Mouse (Mus musculus) heart, embryonic 10.5 days (tissue): ENCODE data around the gene Ell. TPM values are rescaled to one million over a fixed set of nuclear protein-coding genes. Genes with fewer than 3 reads are reported as not detected.
A peak's percentile ranks its signal among the peaks of the same experiment; 100 is the strongest.

ENCODE experiments used
- DNase-seq: peaks from one replicate; pipeline ENCODE4 v3.0.0-alpha.2; 2017; ENCODE audit warnings: low spot score
- H3K27ac ChIP-seq: fragments of 300-500 bp; sonication (generic); 2 replicates; pipeline ENCODE4 v1.5.1; 2016; ENCODE audit warnings: mild to moderate bottlenecking
- H3K27me3 ChIP-seq: fragments of 300-500 bp; sonication (generic); 2 replicates; pipeline ENCODE4 v1.6.1; 2016; ENCODE audit warnings: mild to moderate bottlenecking; ENCODE audit not compliant: poor library complexity, insufficient read depth, severe bottlenecking
- H3K36me3 ChIP-seq: fragments of 300-500 bp; sonication (generic); 2 replicates; pipeline ENCODE4 v1.6.1; 2016; ENCODE audit warnings: mild to moderate bottlenecking, moderate library complexity
- H3K4me1 ChIP-seq: fragments of 300-500 bp; sonication (generic); 2 replicates; pipeline ENCODE4 v1.6.1; 2016; ENCODE audit warnings: mild to moderate bottlenecking
- H3K4me3 ChIP-seq: fragments of 300-500 bp; sonication (generic); 2 replicates; pipeline ENCODE4 v1.5.1; 2016; ENCODE audit warnings: mild to moderate bottlenecking, moderate library complexity
- H3K9me3 ChIP-seq: fragments of 300-500 bp; sonication (generic); 2 replicates; pipeline ENCODE4 v1.6.1; 2016; ENCODE audit warnings: mild to moderate bottlenecking, moderate library complexity
- WGBS: fragments of 180-500 bp; shearing (Covaris S2); methylation state at CpG from one replicate; pipeline ENCODE4 v1.1.7; 2016; 5-methylcytosine and 5-hydroxymethylcytosine counted together
- polyA plus RNA-seq: library from polyadenylated mRNA; unstranded; fragments of >200 nt; fragmentation: Nextera tagmentation; extraction: Ambion mirVana; gene quantifications from 2 replicates; pipeline ENCODE4 v1.2.1, GENCODE M21; 2016

Gene Ell
- polyA plus RNA-seq, 1 experiment from 2014 or later = 18.5 TPM

DNA sequence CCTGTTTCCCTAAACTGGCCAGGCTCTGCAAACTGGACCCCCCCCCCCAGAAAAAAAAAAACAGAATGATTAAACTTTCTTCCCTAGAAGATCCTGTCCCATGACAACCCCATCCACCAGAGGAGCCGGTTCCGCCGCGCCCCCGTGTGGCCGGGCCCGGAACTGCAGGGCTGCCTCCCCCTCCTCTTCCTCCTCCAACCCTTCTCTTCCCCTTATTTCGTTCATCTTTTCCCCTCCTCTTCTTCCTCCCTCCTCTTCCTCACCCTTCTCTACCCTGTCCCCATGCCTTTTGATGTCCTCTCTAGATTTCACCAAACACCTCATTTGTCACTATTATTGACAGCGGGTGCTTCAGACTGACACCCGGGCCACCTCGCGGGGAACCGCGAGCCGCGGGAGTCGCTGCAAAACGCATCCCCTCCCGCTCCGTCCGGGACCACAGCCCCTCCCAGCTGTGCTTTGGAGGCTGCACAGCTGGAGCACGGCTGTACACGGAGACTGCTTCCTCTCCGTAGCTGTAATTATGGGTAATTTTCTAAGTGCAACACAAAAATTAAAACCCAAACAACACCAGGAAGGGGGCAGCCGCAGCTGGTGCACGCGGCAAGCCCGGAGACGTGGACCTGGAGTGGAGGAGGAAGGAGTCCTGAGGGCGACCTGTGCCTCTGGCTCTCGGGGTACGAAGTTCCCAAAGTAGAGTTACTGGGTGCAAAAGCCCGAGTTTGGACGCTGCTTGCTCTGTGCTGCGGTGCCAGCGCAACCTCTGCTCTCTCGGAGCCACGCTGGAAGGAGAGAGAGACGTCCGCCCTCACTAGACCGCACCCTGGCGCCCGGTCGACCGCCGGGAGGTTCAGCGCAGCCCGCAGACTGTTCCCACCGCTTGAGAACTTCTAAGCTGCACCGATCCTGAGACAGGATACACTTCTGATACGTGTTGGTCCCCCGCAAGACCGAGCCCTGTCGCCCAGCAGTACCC, 71.8 kb downstream of the Ell start:
- Histone ChIP-seq H3K4me1 (peaks cover 62% of the 10 kb centered on the region), H3K36me3 (no peaks in the 10 kb centered on the region), H3K27me3 (no peaks in the 10 kb centered on the region), H3K4me3 (peak overlapping the region; percentile 83), H3K9me3 (no peaks in the 10 kb centered on the region), H3K27ac (peak overlapping the region; percentile 97)
- peak; percentile 92 for DNase-seq
- under 1% methylated on average over 54 of the region's 54 CpGs for WGBS

DNA sequence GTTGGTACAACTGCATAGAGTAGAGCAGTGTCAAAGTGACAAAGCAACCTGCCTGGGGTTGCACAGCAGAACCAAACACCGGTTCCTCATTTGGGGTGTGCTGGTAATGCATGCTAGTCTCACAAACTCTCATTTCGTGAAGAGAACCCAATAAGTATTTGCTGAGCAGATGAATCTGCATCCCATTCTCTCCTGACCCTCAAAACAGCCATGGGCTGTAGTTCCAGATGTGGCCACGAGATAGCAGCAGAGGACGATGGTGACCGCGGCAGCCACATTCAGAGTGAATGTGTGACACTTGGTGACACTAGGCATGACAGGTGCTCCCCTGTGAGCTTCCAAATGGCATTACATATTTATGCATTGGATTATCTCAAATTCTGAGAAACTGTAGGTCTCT, 72.6 kb downstream of the Ell start:
- Histone ChIP-seq H3K36me3 (no peaks in the 10 kb centered on the region), H3K27me3 (no peaks in the 10 kb centered on the region), H3K4me3 (peak overlapping the region; percentile 83), H3K9me3 (no peaks in the 10 kb centered on the region), H3K27ac (peak overlapping the region; percentile 97), H3K4me1 (peaks cover 62% of the 10 kb centered on the region)
- DNase-seq = peak; percentile 92
- 1% methylated on average over 6 of the region's 6 CpGs for WGBS

DNA sequence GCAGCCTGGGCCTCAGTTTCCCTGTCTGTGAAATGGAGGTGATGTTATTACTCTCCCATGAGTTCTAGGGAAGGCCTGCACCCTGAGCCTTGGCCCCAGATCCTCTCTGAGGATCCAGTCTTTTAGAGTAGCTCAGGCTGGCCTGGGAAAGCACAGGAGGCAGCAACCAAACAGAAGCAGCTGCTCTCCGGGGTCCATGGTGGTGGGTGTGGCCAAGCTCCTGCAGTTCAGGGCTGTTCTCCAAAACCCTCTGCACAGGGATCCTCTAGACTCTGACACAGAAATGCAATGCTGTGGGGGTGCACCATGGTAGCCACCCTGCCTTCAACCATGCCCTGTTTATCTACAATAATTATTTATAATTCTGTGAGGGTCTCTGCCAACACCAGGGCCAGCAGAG, 74.5 kb downstream of the Ell start:
- H3K27ac ChIP-seq = no peak overlapping the region
- WGBS = 25% methylated on average over 1 of the region's 1 CpGs
- H3K4me1 ChIP-seq = peaks cover 57% of the 10 kb centered on the region
- no peaks in the 10 kb centered on the region for H3K9me3 ChIP-seq
- peaks cover 5% of the 10 kb centered on the region; the same call in 1 of the 2 replicates for H3K27me3 ChIP-seq
- H3K36me3 ChIP-seq = no peaks in the 10 kb centered on the region
- DNase-seq = no peak
- no peak overlapping the region for H3K4me3 ChIP-seq

DNA sequence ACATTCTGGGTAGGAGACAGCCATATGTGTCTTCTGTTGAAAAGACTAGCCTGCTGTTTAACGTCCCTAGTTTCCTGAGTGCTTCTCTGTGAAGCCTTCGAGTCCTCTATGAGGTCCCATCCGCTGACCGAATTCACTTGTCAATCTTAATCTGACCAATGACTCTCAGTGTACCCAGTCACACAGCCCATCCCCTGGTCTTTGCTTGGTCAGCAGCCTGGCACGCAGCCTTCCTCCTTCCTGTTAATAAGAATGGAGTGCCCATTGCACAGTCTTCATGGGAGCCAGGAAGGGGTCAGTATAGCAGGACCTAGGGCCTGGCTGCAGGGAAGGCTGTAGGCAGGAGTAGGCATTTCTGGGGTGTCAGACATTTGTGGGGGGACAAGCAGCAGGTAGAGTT, 75.2 kb downstream of the Ell start:
- Histone ChIP-seq H3K4me3 (no peak overlapping the region), H3K36me3 (no peaks in the 10 kb centered on the region), H3K9me3 (no peaks in the 10 kb centered on the region), H3K27ac (no peak overlapping the region), H3K4me1 (peaks cover 54% of the 10 kb centered on the region), H3K27me3 (peaks cover 5% of the 10 kb centered on the region; the same call in 1 of the 2 replicates)
- DNase-seq = no peak
- WGBS = 73% methylated on average over 5 of the region's 5 CpGs

DNA sequence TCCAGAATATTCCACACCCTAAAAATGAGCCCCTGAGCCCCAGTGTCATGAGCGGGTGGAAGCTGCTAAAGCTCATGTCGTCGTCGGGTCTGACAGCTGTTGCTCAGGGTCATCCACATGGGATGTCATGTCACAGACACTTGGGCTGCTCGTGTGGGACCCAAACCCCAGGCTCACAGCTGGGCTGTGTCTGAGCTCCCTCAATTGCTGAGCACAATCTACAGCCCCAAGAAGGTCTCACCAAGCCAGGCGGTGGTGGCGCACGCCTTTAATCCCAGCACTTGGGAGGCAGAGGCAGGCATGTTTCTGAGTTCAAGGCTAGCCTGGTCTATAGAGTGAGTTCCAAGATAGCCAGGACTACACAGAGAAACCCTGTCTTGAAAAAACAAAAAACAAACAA, 76.0 kb downstream of the Ell start:
- H3K4me3 ChIP-seq = no peak overlapping the region
- 85% methylated on average over 8 of the region's 8 CpGs for WGBS
- H3K27ac ChIP-seq = no peak overlapping the region
- H3K4me1 ChIP-seq = peaks cover 46% of the 10 kb centered on the region
- no peaks in the 10 kb centered on the region for H3K36me3 ChIP-seq
- H3K27me3 ChIP-seq = peaks cover 6% of the 10 kb centered on the region
- DNase-seq = no peak
- no peaks in the 10 kb centered on the region for H3K9me3 ChIP-seq

DNA sequence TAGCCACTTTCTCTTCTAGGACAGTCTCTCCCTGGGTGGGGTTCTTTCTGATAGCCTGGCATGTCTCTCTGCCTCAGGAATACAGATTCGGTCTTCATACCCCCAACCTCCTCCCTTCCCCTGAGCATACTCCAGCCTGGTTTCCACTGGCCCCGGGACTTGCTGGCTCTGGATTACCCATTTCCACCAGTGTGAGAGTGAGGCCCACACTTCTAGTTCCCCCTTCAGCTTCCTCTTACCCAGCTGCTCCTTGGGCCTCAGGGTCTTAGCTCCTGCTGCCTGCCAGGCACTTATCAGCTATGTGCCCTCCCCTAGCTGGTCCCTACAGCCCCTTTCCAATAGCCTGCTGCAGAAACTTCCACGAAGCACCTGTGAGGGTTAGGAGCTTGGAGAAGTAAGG, 76.6 kb downstream of the Ell start, which contains the start of gene Lrrc25:
Lrrc25 (plus strand) TSS at position 262 of the 400 bp plus-strand sequence.
- Histone ChIP-seq H3K36me3 (no peaks in the 10 kb centered on the region), H3K27ac (no peak within 1 kb of the TSS), H3K9me3 (no peaks in the 10 kb centered on the region), H3K4me1 (peaks cover 48% of the 10 kb centered on the region), H3K27me3 (peaks cover 12% of the 10 kb centered on the region), H3K4me3 (no peak within 1 kb of the TSS)
- 75% methylated on average over 3 of the region's 3 CpGs for WGBS
- no peak for DNase-seq

DNA sequence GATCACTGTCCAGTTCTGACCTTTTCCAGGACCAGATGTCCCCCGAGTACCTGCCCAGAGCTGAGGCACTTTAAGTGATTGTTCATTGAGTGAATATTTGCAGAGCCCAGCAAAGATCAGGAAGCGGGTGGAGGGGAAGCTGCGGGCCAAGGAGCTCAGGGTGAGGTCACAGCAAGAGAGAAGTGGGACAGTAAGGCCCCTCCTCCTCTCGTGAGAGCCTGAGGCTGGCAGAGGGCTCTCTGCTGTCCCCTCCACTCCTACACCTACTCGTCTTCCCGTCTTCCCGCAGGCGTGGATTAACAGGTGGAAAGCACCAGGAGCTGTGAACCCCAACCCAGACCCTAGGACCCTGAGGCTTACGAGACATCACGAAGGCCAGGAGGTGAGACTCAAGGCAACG, 77.4 kb downstream of the Ell start:
- Histone ChIP-seq H3K4me3 (no peak overlapping the region), H3K9me3 (no peaks in the 10 kb centered on the region), H3K27me3 (peaks cover 20% of the 10 kb centered on the region), H3K4me1 (peaks cover 44% of the 10 kb centered on the region), H3K36me3 (no peaks in the 10 kb centered on the region), H3K27ac (no peak overlapping the region)
- 47% methylated on average over 11 of the region's 11 CpGs for WGBS
- DNase-seq = no peak

DNA sequence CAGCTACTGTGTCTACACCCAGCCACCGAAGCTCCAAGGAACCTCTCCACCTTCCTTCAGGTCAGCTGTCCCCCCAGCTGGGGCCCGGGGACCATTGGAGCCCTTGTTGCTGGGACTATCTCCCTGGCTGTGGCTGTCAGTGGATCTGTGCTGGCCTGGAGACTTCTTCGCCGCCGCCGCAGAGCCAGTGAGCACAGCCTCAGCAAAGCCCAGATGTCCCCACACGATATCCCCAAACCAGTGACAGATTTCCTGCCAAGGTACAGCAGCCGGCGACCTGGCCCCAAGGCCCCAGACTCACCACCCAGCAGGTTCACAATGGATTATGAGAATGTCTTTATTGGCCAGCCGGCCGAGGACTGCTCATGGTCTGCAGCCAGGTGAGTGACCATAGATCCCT, 78.7 kb downstream of the Ell start:
- Histone ChIP-seq H3K27ac (peak overlapping the region; percentile 57), H3K4me3 (0 out of 2 replicates have a peak overlapping the region, but pooled peaks have one; percentile 7), H3K36me3 (no peaks in the 10 kb centered on the region), H3K4me1 (peaks cover 42% of the 10 kb centered on the region), H3K9me3 (no peaks in the 10 kb centered on the region), H3K27me3 (peaks cover 33% of the 10 kb centered on the region)
- WGBS = 74% methylated on average over 11 of the region's 11 CpGs
- DNase-seq = no peak

DNA sequence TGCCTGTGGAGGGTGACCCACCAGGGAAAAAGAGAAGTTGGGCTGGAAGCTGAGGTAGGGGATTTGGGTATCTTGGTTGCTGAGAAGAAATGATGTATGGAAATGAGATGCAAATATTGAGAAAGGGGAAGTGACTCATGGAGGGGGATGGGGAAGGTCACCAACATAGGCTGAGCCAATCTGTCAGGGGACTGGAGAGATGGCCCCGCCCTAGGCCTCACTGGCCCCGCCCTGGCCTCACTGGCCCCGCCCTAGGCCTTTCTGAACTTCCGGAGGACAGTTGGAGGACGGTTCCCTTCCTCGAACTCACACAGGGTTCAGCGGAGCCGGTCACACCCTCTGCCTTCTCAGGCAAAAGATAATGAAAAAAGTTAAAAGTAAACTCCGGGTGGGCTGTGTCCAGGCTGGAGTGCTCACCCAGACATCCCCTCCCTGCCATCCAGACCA, 79.7 kb downstream of the Ell start:
- Histone ChIP-seq H3K27me3 (peaks cover 34% of the 10 kb centered on the region), H3K27ac (peak overlapping the region; percentile 57), H3K4me3 (peak overlapping the region; percentile 4; the same call in 1 of the 2 replicates), H3K4me1 (peaks cover 42% of the 10 kb centered on the region), H3K9me3 (no peaks in the 10 kb centered on the region), H3K36me3 (no peaks in the 10 kb centered on the region)
- 22% methylated on average over 9 of the region's 9 CpGs for WGBS
- peak; percentile 93 for DNase-seq

DNA sequence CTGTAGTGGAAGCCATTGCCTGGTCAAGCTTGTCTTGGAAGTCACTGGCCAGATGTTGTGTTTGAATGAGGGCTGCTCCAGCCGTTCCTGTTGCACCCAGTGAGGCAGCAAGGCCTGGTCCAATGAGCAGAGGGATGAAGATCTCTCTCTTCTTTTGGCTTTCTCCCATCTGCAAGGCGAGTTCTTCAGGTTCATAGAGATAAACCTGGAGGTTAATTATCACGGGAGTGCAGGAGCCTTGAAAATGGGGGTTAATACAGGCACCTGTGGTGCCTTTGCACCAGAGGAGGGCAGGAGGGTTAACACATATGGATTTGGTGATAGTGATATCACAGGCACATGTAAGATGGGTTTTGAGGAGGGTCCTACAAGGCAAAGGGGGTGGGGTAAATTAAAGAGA, 83.0 kb downstream of the Ell start:
- H3K4me3 ChIP-seq = no peak overlapping the region
- no peaks in the 10 kb centered on the region for H3K9me3 ChIP-seq
- peaks cover 33% of the 10 kb centered on the region for H3K4me1 ChIP-seq
- peak; percentile 85 for DNase-seq
- no peaks in the 10 kb centered on the region for H3K36me3 ChIP-seq
- H3K27ac ChIP-seq = no peak overlapping the region
- 38% methylated on average over 3 of the region's 3 CpGs for WGBS
- H3K27me3 ChIP-seq = peaks cover 34% of the 10 kb centered on the region

DNA sequence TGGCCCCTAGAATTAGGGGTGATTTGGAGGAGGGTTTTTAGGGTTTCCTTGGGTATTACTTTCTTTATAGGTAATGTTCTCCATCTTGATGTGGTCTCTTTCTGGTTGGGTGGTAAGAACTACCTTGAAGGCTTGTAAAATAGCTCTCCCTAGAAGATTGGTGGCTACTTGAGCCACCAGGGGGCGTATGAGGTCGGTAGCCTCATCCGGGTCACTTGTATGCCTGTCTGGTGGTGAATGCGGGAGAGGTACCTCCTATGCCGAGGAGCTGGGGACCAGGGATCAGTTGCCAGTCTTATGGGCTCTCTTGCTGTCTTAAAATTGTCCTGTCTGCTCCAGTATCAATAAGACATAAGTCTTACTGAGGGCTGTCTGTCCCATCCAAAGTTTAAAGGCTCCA, 85.8 kb downstream of the Ell start:
- Histone ChIP-seq H3K27ac (no peak overlapping the region), H3K4me1 (peaks cover 27% of the 10 kb centered on the region), H3K27me3 (peaks cover 29% of the 10 kb centered on the region), H3K9me3 (no peaks in the 10 kb centered on the region), H3K4me3 (no peak overlapping the region), H3K36me3 (no peaks in the 10 kb centered on the region)
- no peak for DNase-seq
- 16% methylated on average over 5 of the region's 5 CpGs for WGBS

DNA sequence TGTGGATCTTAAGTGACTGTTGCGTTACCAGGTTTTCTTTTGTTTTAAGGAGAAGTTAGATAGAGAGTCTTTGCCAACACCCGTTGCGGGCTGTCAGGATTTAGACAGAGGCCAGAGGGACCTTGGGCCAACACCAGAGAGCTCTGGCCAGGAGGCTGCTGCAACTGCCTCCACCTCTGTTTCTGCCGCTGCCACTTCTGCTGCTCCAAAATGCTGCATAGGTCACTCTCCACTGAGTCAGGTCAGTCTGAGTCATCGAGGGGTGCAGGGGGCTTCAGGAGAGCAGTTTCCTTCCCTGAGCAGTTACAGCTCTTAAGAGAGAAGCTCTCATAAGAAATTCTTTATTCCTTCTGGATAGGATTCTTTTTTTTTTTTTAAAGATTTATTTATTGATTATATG, 87.8 kb downstream of the Ell start:
- no peak overlapping the region for H3K27ac ChIP-seq
- 78% methylated on average over 5 of the region's 5 CpGs for WGBS
- no peaks in the 10 kb centered on the region for H3K9me3 ChIP-seq
- DNase-seq = no peak
- no peaks in the 10 kb centered on the region for H3K36me3 ChIP-seq
- peaks cover 30% of the 10 kb centered on the region for H3K4me1 ChIP-seq
- H3K27me3 ChIP-seq = peaks cover 25% of the 10 kb centered on the region
- H3K4me3 ChIP-seq = no peak overlapping the region

DNA sequence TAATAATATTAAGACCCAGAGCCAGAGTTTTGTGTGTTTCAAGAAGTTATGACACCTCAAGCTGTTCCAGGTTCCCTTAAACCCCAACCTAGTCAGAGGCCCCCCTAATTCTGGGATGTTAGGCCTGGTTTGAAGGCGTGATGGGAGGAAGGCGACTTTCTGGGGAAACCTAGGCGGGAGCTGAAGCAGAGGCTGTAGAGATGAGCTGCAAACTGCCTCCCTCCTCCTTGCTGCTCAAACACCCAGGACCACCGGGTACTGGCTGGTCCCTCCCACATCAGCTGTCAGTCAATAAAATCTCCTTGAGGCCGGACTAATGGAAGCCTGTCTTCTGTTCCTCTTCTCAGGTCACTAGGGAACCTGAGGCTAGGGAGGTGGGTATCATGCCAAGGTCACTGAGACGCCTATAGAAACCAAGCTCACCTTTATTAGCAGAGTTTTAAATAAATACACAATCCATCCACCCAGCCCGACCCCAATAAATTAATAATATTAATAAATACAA, 89.8 kb downstream of the Ell start:
- Histone ChIP-seq H3K27me3 (peaks cover 25% of the 10 kb centered on the region), H3K4me3 (peak overlapping the region; percentile 69), H3K36me3 (no peaks in the 10 kb centered on the region), H3K9me3 (no peaks in the 10 kb centered on the region), H3K27ac (peak overlapping the region; percentile 88), H3K4me1 (peaks cover 37% of the 10 kb centered on the region)
- no peak for DNase-seq
- whole genome bisulfite sequencing = 54% methylated on average over 7 of the region's 7 CpGs
